Mouse (Mus musculus) heart, postnatal 0 days (tissue): ENCODE results near the gene Pikfyve.

ENCODE experiments used
- CTCF ChIP-seq: IDR thresholded peaks from 2 replicates; pipeline ENCODE4 v1.5.1; 2016; ENCODE audit warnings: antibody characterized with exemption, control low read depth, low read depth
- EP300 ChIP-seq: IDR thresholded peaks from 2 replicates; pipeline ENCODE4 v1.6.1; 2016; ENCODE audit warnings: antibody characterized with exemption, low read depth

DNA sequence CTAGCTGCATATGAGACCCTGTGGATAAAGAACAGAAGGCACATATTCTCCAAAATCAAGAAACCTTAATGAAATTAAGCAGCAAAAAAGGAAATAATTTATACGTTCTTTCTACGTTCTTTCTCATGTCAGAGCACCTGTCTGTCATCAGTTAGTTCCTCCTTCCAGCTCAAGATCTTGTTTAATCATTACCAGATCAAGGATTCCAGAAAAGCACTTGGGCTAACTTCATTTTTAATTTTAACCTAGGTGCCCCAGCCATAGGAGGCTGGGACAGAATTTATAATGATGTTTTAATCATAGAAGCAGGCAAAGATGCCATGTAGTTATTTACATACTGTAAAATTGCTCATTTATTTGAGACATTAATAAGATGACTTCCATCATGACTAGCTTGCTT, 41.7 kb upstream of the Pikfyve start:
- TF ChIP-seq CTCF (no peak), EP300 (no peak)
